Mouse (Mus musculus): ENCODE results near the gene Hspbp1. TPM values are rescaled to one million over a fixed set of nuclear protein-coding genes. Genes with fewer than 3 reads are reported as not detected.

Hspbp1 gene
- polyA plus RNA-seq (2015; fragmentation: Nextera tagmentation; extraction: Ambion mirVana): 43.3 and 45.6 TPM in 2 replicates

- Histone ChIP-seq H3K27me3 (replicated peaks; ENCODE audit: control insufficient read depth, insufficient read depth, low read length) (no peaks in the 10 kb centered on the region), H3K36me3 (ENCODE audit: control insufficient read depth, insufficient read depth) (peaks cover 10% of the 10 kb centered on the region; the same call in 1 of the 2 replicates), H3K27ac (ENCODE audit: low read depth, low read length) (peak within 1 kb of the TSS; percentile 58), H3K4me1 (replicated peaks; ENCODE audit: control insufficient read depth, insufficient read depth, low read length) (no peaks in the 10 kb centered on the region; the same call in 1 of the 2 replicates), H3K4me2 (replicated peaks; ENCODE audit: low read depth) (peak within 1 kb of the TSS; percentile 89), H3K9ac (ENCODE audit: low read depth, low read length) (peak within 1 kb of the TSS; percentile 57), H3K4me3 (ENCODE audit: low read depth, low read length) (peak within 1 kb of the TSS; percentile 85), H3K9me3 (ENCODE audit: control insufficient read depth) (no peaks in the 10 kb centered on the region)
- peak; percentile 27; the same call in 1 of the 2 replicates for TF ChIP-seq CTCF (IDR thresholded peaks at IDR 0.05; ENCODE audit: low read depth)
- ATAC-seq: peak; percentile 97
- under 1% methylated on average over 32 of the region's 32 CpGs for WGBS
These were observed at the start of gene Hspbp1 for GRCm38 (mm10) chr7:4684632-4685417. Hspbp1 (minus strand) TSS chr7:4685068.

- H3K27me3 ChIP-seq (replicated peaks; ENCODE audit: control insufficient read depth, insufficient read depth, low read length): no peaks in the 10 kb centered on the region
- H3K9ac ChIP-seq (ENCODE audit: low read depth, low read length): no peak overlapping the region
- no peak overlapping the region for H3K4me3 ChIP-seq (ENCODE audit: low read depth, low read length)
- no peak overlapping the region for H3K27ac ChIP-seq (ENCODE audit: low read depth, low read length)
- peak; percentile 57 for TF ChIP-seq CTCF (IDR thresholded peaks at IDR 0.05; ENCODE audit: low read depth)
- H3K4me1 ChIP-seq (replicated peaks; ENCODE audit: control insufficient read depth, insufficient read depth, low read length): no peaks in the 10 kb centered on the region
- H3K4me2 ChIP-seq (replicated peaks; ENCODE audit: low read depth): no peak overlapping the region
- H3K9me3 ChIP-seq (ENCODE audit: control insufficient read depth): no peaks in the 10 kb centered on the region
- no peaks in the 10 kb centered on the region for H3K36me3 ChIP-seq (ENCODE audit: control insufficient read depth, insufficient read depth)
- WGBS: 27% methylated on average over 6 of the region's 6 CpGs
- peak; percentile 99 for ATAC-seq
These were observed 48.1 kb upstream of the Hspbp1 start for GRCm38 (mm10) chr7:4732968-4733392.

GRCm38 (mm10) chr7:4731090-4731489 lies 46.2 kb upstream of the Hspbp1 start:
- no peak overlapping the region for H3K27ac ChIP-seq (ENCODE audit: low read depth, low read length)
- no peak overlapping the region for H3K4me2 ChIP-seq (replicated peaks; ENCODE audit: low read depth)
- no peak for TF ChIP-seq CTCF (IDR thresholded peaks at IDR 0.05; ENCODE audit: low read depth)
- no peaks in the 10 kb centered on the region for H3K4me1 ChIP-seq (replicated peaks; ENCODE audit: control insufficient read depth, insufficient read depth, low read length)
- H3K9ac ChIP-seq (ENCODE audit: low read depth, low read length): no peak overlapping the region
- H3K36me3 ChIP-seq (ENCODE audit: control insufficient read depth, insufficient read depth): no peaks in the 10 kb centered on the region
- no peaks in the 10 kb centered on the region for H3K27me3 ChIP-seq (replicated peaks; ENCODE audit: control insufficient read depth, insufficient read depth, low read length)
- H3K9me3 ChIP-seq (ENCODE audit: control insufficient read depth): no peaks in the 10 kb centered on the region
- 80% methylated on average over 5 of the region's 5 CpGs for WGBS
- H3K4me3 ChIP-seq (ENCODE audit: low read depth, low read length): no peak overlapping the region
- no peak for ATAC-seq

- H3K9ac ChIP-seq (ENCODE audit: low read depth, low read length): peak within 1 kb of the TSS; percentile 50
- H3K27me3 ChIP-seq (replicated peaks; ENCODE audit: control insufficient read depth, insufficient read depth, low read length): no peaks in the 10 kb centered on the region
- ATAC-seq: peak; percentile 87
- TF ChIP-seq CTCF (IDR thresholded peaks at IDR 0.05; ENCODE audit: low read depth): no peak
- peaks cover 3% of the 10 kb centered on the region; the same call in 1 of the 2 replicates for H3K36me3 ChIP-seq (ENCODE audit: control insufficient read depth, insufficient read depth)
- peaks cover 6% of the 10 kb centered on the region; the same call in 1 of the 2 replicates for H3K4me1 ChIP-seq (replicated peaks; ENCODE audit: control insufficient read depth, insufficient read depth, low read length)
- peak within 1 kb of the TSS; percentile 82 for H3K27ac ChIP-seq (ENCODE audit: low read depth, low read length)
- peak within 1 kb of the TSS; percentile 45 for H3K4me3 ChIP-seq (ENCODE audit: low read depth, low read length)
- peak within 1 kb of the TSS; percentile 77 for H3K4me2 ChIP-seq (replicated peaks; ENCODE audit: low read depth)
- no peaks in the 10 kb centered on the region for H3K9me3 ChIP-seq (ENCODE audit: control insufficient read depth)
- 31% methylated on average over 7 of the region's 7 CpGs for WGBS
These were observed 40.3 kb upstream of the Hspbp1 start, which contains the start of gene Tmem150b for GRCm38 (mm10) chr7:4725169-4725568. Tmem150b (minus strand) TSS chr7:4725249.

GRCm38 (mm10) chr7:4724359-4724758 lies 39.5 kb upstream of the Hspbp1 start:
- Histone ChIP-seq H3K4me1 (replicated peaks; ENCODE audit: control insufficient read depth, insufficient read depth, low read length) (peaks cover 10% of the 10 kb centered on the region), H3K4me2 (replicated peaks; ENCODE audit: low read depth) (peak overlapping the region; percentile 77), H3K27ac (ENCODE audit: low read depth, low read length) (peak overlapping the region; percentile 82), H3K9me3 (ENCODE audit: control insufficient read depth) (no peaks in the 10 kb centered on the region), H3K27me3 (replicated peaks; ENCODE audit: control insufficient read depth, insufficient read depth, low read length) (no peaks in the 10 kb centered on the region), H3K36me3 (ENCODE audit: control insufficient read depth, insufficient read depth) (peaks cover 3% of the 10 kb centered on the region; the same call in 1 of the 2 replicates), H3K4me3 (ENCODE audit: low read depth, low read length) (peak overlapping the region; percentile 45), H3K9ac (ENCODE audit: low read depth, low read length) (peak overlapping the region; percentile 50)
- 7% methylated on average over 3 of the region's 3 CpGs for WGBS
- no peak for TF ChIP-seq CTCF (IDR thresholded peaks at IDR 0.05; ENCODE audit: low read depth)
- ATAC-seq: peak; percentile 23; the same call in 1 of the 2 replicates

GRCm38 (mm10) chr7:4723508-4723907 lies 38.6 kb upstream of the Hspbp1 start:
- Histone ChIP-seq H3K27me3 (replicated peaks; ENCODE audit: control insufficient read depth, insufficient read depth, low read length) (no peaks in the 10 kb centered on the region), H3K36me3 (ENCODE audit: control insufficient read depth, insufficient read depth) (peaks cover 3% of the 10 kb centered on the region; the same call in 1 of the 2 replicates), H3K4me3 (ENCODE audit: low read depth, low read length) (peak overlapping the region; percentile 45), H3K4me2 (replicated peaks; ENCODE audit: low read depth) (peak overlapping the region; percentile 77), H3K9me3 (ENCODE audit: control insufficient read depth) (no peaks in the 10 kb centered on the region), H3K27ac (ENCODE audit: low read depth, low read length) (peak overlapping the region; percentile 82), H3K4me1 (replicated peaks; ENCODE audit: control insufficient read depth, insufficient read depth, low read length) (peaks cover 10% of the 10 kb centered on the region), H3K9ac (ENCODE audit: low read depth, low read length) (peak overlapping the region; percentile 50)
- ATAC-seq: no peak
- WGBS: 25% methylated on average over 12 of the region's 12 CpGs
- no peak for TF ChIP-seq CTCF (IDR thresholded peaks at IDR 0.05; ENCODE audit: low read depth)
